Mouse (Mus musculus) myocyte (in vitro differentiated cells): ENCODE measurements around the gene Sacs. TPM values are rescaled to one million over a fixed set of nuclear protein-coding genes. Genes with fewer than 3 reads are reported as not detected.

Experiments used
- H3K27me3 ChIP-seq: one replicate; pipeline ENCODE4 v1.6.1; 2011; ENCODE audit not compliant: control insufficient read depth, insufficient read depth, insufficient read length
- H3K36me3 ChIP-seq: one replicate; pipeline ENCODE4 v1.6.1; 2011; ENCODE audit not compliant: control insufficient read depth, insufficient read depth
- H3K4me2 ChIP-seq: one replicate; pipeline ENCODE4 v1.6.1; 2011; ENCODE audit warnings: low read depth, control low read depth
- H3K4me3 ChIP-seq: one replicate; pipeline ENCODE4 v1.5.1; 2011; ENCODE audit warnings: mild to moderate bottlenecking, control low read depth, moderate library complexity
- H3K79me2 ChIP-seq: one replicate; pipeline ENCODE4 v1.6.1; 2011; ENCODE audit not compliant: control insufficient read depth, insufficient read depth
- H3ac ChIP-seq: one replicate; pipeline ENCODE4 v1.6.1; 2011; ENCODE audit not compliant: control insufficient read depth, insufficient read length
- CEBPB ChIP-seq: IDR thresholded peaks from 2 replicates; pipeline ENCODE4 v1.6.1; 2011; ENCODE audit warnings: mild to moderate bottlenecking, moderate library complexity; ENCODE audit not compliant: poor library complexity, insufficient read depth, severe bottlenecking
- E2F4 ChIP-seq: IDR thresholded peaks from one replicate; pipeline ENCODE4 v1.6.1; 2011; ENCODE audit warnings: mild to moderate bottlenecking, control low read depth, moderate library complexity; ENCODE audit not compliant: insufficient read depth
- MAX ChIP-seq: IDR thresholded peaks from one replicate; pipeline ENCODE4 v1.6.1; 2011; ENCODE audit warnings: low read depth, mild to moderate bottlenecking, control low read depth
- MYOD1 ChIP-seq, 3 experiments: IDR thresholded peaks; one replicate each; pipeline ENCODE4 v1.6.1; 2011; ENCODE audit warnings: control low read depth in 2 of 3, low read depth in 2 of 3, mild to moderate bottlenecking in 2 of 3, moderate library complexity in 1 of 3; ENCODE audit not compliant: insufficient read length in 2 of 3, control insufficient read depth in 1 of 3
- MYOG ChIP-seq, 3 experiments: IDR thresholded peaks; one replicate each; pipeline ENCODE4 v1.6.1; 2011; ENCODE audit warnings: control low read depth in 2 of 3, low read depth in 2 of 3, mild to moderate bottlenecking in 2 of 3; ENCODE audit not compliant: insufficient read length in 2 of 3, control insufficient read depth in 1 of 3, insufficient read depth in 1 of 3
- POLR2A ChIP-seq: IDR thresholded peaks from one replicate; pipeline ENCODE4 v1.6.1; 2011; ENCODE audit warnings: low read depth, mild to moderate bottlenecking, control low read depth, moderate library complexity; ENCODE audit not compliant: insufficient read length
- POLR2AphosphoS2 ChIP-seq: IDR thresholded peaks from one replicate; pipeline ENCODE4 v1.6.1; 2011; ENCODE audit warnings: low read depth, control low read depth; ENCODE audit not compliant: insufficient read length
- REST ChIP-seq: IDR thresholded peaks from one replicate; pipeline ENCODE4 v1.6.1; 2011; ENCODE audit warnings: mild to moderate bottlenecking, control low read depth, moderate library complexity; ENCODE audit not compliant: insufficient read depth, insufficient read length
- SRF ChIP-seq: IDR thresholded peaks from one replicate; pipeline ENCODE4 v1.6.1; 2011; ENCODE audit warnings: low read depth; ENCODE audit not compliant: control insufficient read depth, insufficient read length
- TCF12 ChIP-seq: IDR thresholded peaks from one replicate; pipeline ENCODE4 v1.6.1; 2011; ENCODE audit warnings: mild to moderate bottlenecking, control low read depth; ENCODE audit not compliant: poor library complexity, insufficient read depth, severe bottlenecking
- TCF3 ChIP-seq: IDR thresholded peaks from one replicate; pipeline ENCODE4 v1.6.1; 2011; ENCODE audit warnings: low read depth, control low read depth; ENCODE audit not compliant: insufficient read length
- USF1 ChIP-seq: IDR thresholded peaks from one replicate; pipeline ENCODE4 v1.6.1; 2011; ENCODE audit warnings: low read depth, mild to moderate bottlenecking, control low read depth, moderate library complexity
- polyA plus RNA-seq: library from polyadenylated mRNA; unstranded; fragments of >200 nt; fragmentation: generic; extraction: Trizol; gene quantifications from one replicate; pipeline ENCODE4 v1.2.1, GENCODE M21; 2012; ENCODE audit warnings: missing spikeins

Sacs gene
- polyA plus RNA-seq, 1 experiment: 1.6 TPM

- peaks cover 5% of the 10 kb centered on the region for H3K36me3 ChIP-seq
- H3K79me2 ChIP-seq: no peaks in the 10 kb centered on the region
- H3K4me3 ChIP-seq: no peak overlapping the region
- no peak overlapping the region for H3K4me2 ChIP-seq
- TF ChIP-seq SRF (no peak), POLR2AphosphoS2 (no peak), REST (no peak), TCF12 (no peak), MAX (no peak), MYOD1 (IDR thresholded peaks at IDR 0.05; ENCODE audit: control insufficient read depth in 1 of 3, insufficient read length in 2 of 3, low read depth in 2 of 3) (no peak), TCF3 (no peak), MYOG (IDR thresholded peaks at IDR 0.05; ENCODE audit: control insufficient read depth in 1 of 3, insufficient read depth in 1 of 3, insufficient read length in 2 of 3, low read depth in 2 of 3) (no peak), USF1 (no peak), E2F4 (no peak), POLR2A (no peak), CEBPB (no peak)
- no peak overlapping the region for H3ac ChIP-seq
- H3K27me3 ChIP-seq: no peaks in the 10 kb centered on the region
Measured at GRCm38 (mm10) chr14:61222506-61222905, 84.2 kb downstream of the Sacs start.

- Histone ChIP-seq H3ac (no peak overlapping the region), H3K27me3 (no peaks in the 10 kb centered on the region), H3K4me3 (no peak overlapping the region), H3K4me2 (no peak overlapping the region), H3K79me2 (no peaks in the 10 kb centered on the region), H3K36me3 (peaks cover 5% of the 10 kb centered on the region)
- peak in 2 of 3 experiments; percentile 42 to 55 for TF ChIP-seq MYOD1 (IDR thresholded peaks at IDR 0.05; ENCODE audit: control insufficient read depth in 1 of 3, insufficient read length in 2 of 3, low read depth in 2 of 3)
- TF ChIP-seq POLR2AphosphoS2: peak; percentile 15
- TF ChIP-seq USF1: no peak
- TF ChIP-seq MYOG (IDR thresholded peaks at IDR 0.05; ENCODE audit: control insufficient read depth in 1 of 3, insufficient read depth in 1 of 3, insufficient read length in 2 of 3, low read depth in 2 of 3): peak in 2 of 3 experiments; percentile 40 to 62
Measured at GRCm38 (mm10) chr14:61223740-61224139, 85.5 kb downstream of the Sacs start.

DNA sequence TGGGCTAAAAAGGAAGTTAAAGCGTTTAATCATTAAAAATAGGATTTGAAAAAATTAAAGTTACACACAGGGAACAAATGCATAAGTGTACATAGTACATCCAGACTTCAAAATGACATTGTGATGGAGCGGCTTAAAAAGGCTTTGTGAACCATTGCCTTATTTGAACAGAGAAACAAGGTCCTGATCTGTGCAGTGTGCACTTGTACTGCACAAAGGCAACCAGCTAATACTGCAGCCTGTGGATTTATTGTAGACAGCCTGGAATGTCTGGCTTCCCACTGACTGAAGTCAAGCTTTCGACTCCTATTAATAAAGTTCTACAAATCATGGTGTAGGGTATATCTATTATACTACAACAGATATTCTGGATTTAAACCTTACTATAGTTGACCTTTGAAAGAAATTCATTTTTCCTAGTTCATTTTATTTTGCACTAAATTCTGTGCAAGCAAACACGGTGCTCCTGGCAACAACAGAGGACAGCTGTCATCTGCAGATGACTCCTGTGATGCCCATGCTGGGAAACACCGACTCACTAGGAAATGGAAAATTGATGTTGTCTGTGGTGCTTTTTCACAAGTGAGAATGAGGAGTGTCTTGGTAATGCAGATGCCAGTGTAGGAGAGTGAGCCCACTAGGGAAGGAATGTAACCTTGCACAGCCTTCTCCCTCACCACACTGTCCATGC is 86.3 kb downstream of the Sacs start:
- Histone ChIP-seq H3K27me3 (no peaks in the 10 kb centered on the region), H3K36me3 (peaks cover 5% of the 10 kb centered on the region), H3ac (no peak overlapping the region), H3K4me3 (no peak overlapping the region), H3K79me2 (no peaks in the 10 kb centered on the region), H3K4me2 (no peak overlapping the region)
- TF ChIP-seq POLR2A (no peak), MYOD1 (IDR thresholded peaks at IDR 0.05; ENCODE audit: control insufficient read depth in 1 of 3, insufficient read length in 2 of 3, low read depth in 2 of 3) (peak in 2 of 3 experiments; percentile 27 to 60)

GRCm38 (mm10) chr14:61226151-61226550 is 87.9 kb downstream of the Sacs start:
- no peak overlapping the region for H3K4me2 ChIP-seq
- H3K4me3 ChIP-seq: no peak overlapping the region
- peaks cover 12% of the 10 kb centered on the region for H3K36me3 ChIP-seq
- no peak for TF ChIP-seq POLR2AphosphoS2
- no peak for TF ChIP-seq REST
- TF ChIP-seq TCF3: no peak
- no peak for TF ChIP-seq POLR2A
- no peak for TF ChIP-seq MYOG (IDR thresholded peaks at IDR 0.05; ENCODE audit: control insufficient read depth in 1 of 3, insufficient read depth in 1 of 3, insufficient read length in 2 of 3, low read depth in 2 of 3)
- no peak for TF ChIP-seq MYOD1 (IDR thresholded peaks at IDR 0.05; ENCODE audit: control insufficient read depth in 1 of 3, insufficient read length in 2 of 3, low read depth in 2 of 3)
- no peak for TF ChIP-seq E2F4
- TF ChIP-seq SRF: no peak
- no peaks in the 10 kb centered on the region for H3K27me3 ChIP-seq
- no peaks in the 10 kb centered on the region for H3K79me2 ChIP-seq
- H3ac ChIP-seq: no peak overlapping the region

GRCm38 (mm10) chr14:61229763-61230162 is 91.5 kb downstream of the Sacs start:
- Histone ChIP-seq H3K36me3 (peaks cover 17% of the 10 kb centered on the region), H3ac (no peak overlapping the region), H3K27me3 (no peaks in the 10 kb centered on the region), H3K4me3 (no peak overlapping the region), H3K4me2 (no peak overlapping the region), H3K79me2 (no peaks in the 10 kb centered on the region)
- no peak for TF ChIP-seq CEBPB
- no peak for TF ChIP-seq TCF3
- TF ChIP-seq MYOG (IDR thresholded peaks at IDR 0.05; ENCODE audit: control insufficient read depth in 1 of 3, insufficient read depth in 1 of 3, insufficient read length in 2 of 3, low read depth in 2 of 3): no peak
- no peak for TF ChIP-seq REST
- no peak for TF ChIP-seq USF1
- no peak for TF ChIP-seq POLR2AphosphoS2
- no peak for TF ChIP-seq MAX
- no peak for TF ChIP-seq POLR2A
- no peak for TF ChIP-seq SRF
- no peak for TF ChIP-seq E2F4
- no peak for TF ChIP-seq TCF12
- TF ChIP-seq MYOD1 (IDR thresholded peaks at IDR 0.05; ENCODE audit: control insufficient read depth in 1 of 3, insufficient read length in 2 of 3, low read depth in 2 of 3): no peak
